Mouse (Mus musculus) mouse embryonic stem cell (cell line): ENCODE data around the gene Foxn3.
"Not testable (repeated sequence)": the region's sequence is repeated elsewhere in the genome, so short reads cannot be mapped to it uniquely, and the experiment has no call there.

Experiments used
- in situ Hi-C, 2 experiments: fragments of 300-500 bp; cut with MboI; formaldehyde crosslinking; loops; 1 replicate in 1 of 2; 3 replicates in 1 of 2; pipeline ENCODE4 v1.14.3; 2019 to 2020; ENCODE audit warnings: low sequenced_read_pairs in 2 of 2, low pct_unique_long_range_greater_than_20kb in 1 of 2, mixed read lengths in 1 of 2; ENCODE audit not compliant: unreplicated experiment in 1 of 2

The Foxn3 gene

DNA sequence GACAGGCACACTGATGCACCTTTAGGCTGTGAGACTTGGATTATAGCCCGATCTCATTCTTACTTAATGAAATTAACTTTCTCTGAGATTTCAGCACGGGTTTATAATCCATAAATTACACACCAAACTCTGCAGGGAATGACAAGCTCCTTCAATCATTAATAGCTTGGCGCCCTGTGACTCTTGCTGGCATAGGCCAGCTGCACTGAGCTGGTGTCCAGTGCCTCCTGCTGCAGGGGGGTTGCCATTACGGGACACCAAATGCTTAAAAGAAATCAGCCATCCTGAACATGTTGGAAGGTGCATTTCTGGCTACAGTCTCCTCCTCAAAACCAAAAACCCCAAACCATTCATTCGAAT, 364.3 kb downstream of the Foxn3 start:
- in situ Hi-C loops = no loop called here

DNA sequence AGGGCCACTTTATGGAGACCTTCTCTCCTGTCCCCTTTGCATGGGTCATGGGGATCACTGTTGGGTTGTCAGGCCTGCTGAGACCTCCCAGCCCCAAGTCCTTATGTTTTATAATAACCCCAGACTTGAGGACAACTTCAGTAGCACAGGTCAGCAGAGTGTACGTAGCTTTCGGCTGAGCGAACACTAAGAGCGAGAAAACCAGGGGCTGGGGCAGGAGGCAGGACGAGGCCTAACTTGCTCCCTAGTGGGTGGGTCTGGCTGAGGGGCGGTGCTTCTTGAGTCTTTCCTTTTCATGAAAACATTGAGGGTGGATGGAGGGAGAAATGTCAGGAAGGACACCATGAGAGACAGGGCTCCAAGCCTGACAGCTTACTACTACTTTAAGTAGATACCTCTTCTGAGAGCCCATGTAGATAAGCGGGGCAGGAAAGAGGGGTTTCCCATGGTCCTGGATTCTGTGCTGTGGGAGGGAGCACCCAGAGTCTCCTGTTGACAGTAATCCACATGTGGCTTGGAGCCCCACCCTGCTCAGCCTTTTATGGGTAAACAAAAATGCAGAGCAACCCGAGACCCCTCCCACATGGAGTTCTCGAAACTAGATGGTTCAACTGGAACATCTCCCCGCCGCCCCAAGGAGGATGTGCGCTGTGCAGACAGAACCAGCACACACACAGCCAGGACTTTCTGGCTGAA, 364.8 kb downstream of the Foxn3 start:
- in situ Hi-C loops = no loop called here

GRCm38 (mm10) chr12:99197031-99197430, 366.4 kb downstream of the Foxn3 start:
- in situ Hi-C loops = no loop called here

DNA sequence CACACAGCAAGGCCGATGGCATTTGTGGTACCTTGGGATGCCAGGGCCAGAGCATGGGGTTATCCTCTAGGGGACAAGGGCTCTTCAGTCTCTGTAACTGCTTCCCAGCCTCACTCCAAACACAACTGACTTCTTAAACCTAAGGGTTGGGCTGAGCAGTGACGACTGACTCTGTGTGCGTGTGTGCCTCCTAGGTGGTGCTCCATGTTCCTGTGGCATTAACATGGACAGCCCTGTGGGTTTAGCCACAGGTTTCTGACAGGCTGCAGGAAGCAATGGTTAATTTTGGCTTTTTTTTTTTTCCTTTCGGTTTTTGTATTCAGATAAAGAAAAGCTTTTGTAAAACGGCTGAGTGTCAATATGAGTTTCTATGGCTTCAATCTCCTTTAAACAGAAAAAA, 367.7 kb downstream of the Foxn3 start:
- in situ Hi-C loops = no loop called here

DNA sequence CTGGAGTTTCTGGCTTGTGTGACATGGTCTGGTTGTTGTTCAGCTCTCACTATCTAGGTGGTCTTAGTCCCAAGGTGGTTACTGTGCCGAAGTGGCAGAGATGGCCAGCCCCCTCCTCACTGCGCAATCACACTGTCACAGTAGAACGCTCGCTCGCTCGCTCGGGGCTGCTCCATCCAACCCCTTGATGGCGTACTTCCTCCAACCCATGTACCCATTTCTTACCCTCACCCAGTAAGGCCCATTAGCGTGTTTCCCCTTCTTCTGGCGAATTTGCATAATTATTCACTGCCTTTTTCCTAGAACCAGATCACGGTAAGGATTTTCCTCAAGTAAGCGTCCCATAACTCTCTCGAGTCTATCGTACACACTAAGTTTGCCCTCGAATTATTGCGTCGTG, 369.3 kb downstream of the Foxn3 start:
- in situ Hi-C loops = not testable (repeated sequence)

GRCm38 (mm10) chr12:99187671-99188070, 375.7 kb downstream of the Foxn3 start:
- in situ Hi-C loops = no loop called here

- in situ Hi-C loops = no loop called here
Measured at GRCm38 (mm10) chr12:99186239-99186638, 377.1 kb downstream of the Foxn3 start.

DNA sequence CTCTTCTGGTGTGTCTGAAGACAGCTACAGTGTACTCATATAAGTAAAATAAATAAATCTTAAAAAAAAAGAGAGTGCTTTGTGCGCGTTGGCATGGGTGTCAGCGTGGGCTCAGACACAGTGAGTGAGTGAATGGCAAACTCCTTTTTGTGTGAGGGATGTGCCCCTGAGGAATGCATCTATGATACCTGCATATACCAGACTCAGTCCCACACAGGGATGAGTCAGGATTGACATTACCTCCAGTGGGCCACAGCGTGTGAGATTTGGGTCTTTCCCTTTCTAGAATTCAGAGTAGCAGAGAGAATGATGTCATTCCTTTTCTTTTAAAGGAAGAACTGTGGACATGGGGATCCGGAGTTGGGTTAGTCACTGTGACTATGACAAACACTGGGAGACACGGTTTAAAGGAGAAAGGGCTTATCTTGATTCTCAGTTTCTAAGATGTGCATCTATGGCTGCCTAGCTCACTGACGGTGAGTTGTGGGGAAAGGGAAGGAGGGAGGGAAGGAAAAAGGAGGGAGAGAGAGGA, 380.1 kb downstream of the Foxn3 start:
- in situ Hi-C loops = no loop called here

- in situ Hi-C loops = no loop called here
Measured at GRCm38 (mm10) chr12:99182338-99182737, 381.0 kb downstream of the Foxn3 start.

DNA sequence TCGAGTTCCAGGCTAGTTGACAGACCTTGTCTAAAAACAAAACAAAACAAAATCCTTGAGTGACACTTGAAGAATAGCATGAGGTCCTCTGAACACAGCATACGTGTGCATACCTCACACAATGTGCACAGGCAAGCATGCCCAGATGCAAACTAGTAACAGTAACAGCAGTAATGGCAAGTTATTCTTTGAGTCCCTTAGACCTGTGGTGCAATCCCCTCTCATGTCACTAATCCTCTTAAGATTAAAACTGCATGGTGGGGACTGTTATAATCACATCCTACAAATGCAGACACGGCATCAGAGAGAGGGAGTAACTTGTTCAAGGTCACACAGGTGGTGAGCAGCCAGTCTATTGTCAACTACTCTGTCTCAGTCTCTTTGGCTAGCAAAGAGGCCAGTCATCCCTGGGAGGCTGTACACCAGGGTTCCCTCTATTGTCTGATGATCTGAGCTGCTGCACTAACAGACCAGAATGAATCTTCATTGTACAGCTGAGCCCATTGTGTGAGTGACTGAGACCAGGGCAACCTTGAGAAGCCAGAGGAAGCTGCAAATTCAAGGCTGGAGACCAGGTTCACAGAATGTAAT, 383.1 kb downstream of the Foxn3 start:
- in situ Hi-C loops = no loop called here

GRCm38 (mm10) chr12:99174979-99175621, 388.3 kb downstream of the Foxn3 start:
- in situ Hi-C loops = no loop called here

DNA sequence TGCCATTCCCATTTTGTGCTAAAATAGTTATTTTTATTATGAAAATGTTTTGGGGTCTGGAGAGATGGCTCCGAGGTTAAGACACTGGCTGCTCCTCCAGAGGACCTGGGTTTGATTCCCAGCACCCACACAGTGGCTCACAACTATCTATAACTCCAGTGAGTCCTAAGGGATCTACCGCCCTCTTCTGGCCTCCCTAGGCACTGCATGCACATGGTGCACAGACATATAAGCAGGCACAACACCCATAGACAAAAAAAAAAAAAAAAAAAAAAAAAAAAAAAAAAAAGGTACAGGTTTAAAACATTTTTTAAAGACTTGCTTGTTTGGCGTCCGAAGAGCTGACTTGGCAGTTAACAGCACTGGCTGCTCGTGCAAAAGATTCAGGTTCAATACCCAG, 391.2 kb downstream of the Foxn3 start:
- in situ Hi-C loops = no loop called here

GRCm38 (mm10) chr12:99169925-99170324, 393.5 kb downstream of the Foxn3 start:
- in situ Hi-C loops = no loop called here

GRCm38 (mm10) chr12:99166091-99166490, 397.3 kb downstream of the Foxn3 start:
- in situ Hi-C loops = no loop called here

- in situ Hi-C loops = no loop called here
Measured at GRCm38 (mm10) chr12:99163342-99163682, 400.1 kb downstream of the Foxn3 start.

DNA sequence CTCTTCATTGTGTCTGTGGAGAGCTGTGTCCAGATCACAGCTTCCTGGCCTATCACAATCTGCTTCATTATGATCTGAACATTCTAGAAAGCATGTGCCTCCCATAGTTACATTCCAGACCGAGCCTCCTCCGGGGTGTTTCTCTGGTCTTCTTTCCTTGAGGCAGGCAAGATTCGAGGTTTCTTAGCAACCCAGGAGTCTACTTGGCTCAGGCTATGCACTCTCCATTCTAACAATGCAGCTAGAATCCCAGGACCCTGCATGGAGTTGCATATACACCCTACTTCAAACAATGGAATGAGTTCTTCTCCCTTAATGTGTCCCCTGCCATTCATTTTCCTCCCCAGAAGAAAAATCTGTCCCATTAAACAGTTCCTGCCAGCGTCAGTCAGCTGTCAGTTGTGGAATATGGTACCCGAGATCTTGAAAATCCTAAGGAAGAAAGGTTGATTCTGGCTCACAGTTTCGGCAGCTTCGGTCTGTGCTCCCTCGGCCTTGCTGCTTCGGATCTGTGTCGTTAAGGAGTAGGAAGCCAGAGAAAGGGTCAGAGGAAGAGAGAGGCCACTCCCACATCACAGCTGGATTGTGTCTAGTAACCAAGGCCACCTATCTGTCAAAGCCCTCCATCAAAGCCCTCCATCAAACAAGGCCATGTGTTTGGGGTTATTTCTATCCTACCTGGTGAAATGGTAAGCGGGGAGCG, 400.6 kb downstream of the Foxn3 start:
- in situ Hi-C loops = no loop called here

GRCm38 (mm10) chr12:99162188-99162587, 401.2 kb downstream of the Foxn3 start:
- in situ Hi-C loops = no loop called here

DNA sequence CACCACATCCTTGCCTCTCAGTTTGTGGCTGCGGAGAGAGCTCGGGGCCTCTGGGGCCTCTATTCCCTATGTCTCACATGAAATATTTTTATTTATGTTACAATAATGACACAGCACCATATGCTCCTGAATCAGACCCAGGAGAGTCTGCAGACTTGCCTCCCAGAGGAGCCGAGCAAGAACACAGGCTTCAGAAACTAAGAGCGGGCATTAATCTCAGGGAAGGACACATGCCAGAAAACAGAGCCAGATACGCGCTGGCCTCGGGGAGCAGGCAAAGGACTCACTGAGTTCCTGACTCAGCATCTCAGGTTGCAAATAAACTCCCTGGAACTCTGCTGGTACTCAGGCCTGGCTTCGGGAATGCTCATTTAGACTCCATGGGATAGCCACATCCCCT, 403.3 kb downstream of the Foxn3 start:
- in situ Hi-C loops = no loop called here

GRCm38 (mm10) chr12:99155904-99156303, 407.5 kb downstream of the Foxn3 start:
- in situ Hi-C loops = no loop called here
